Mouse (Mus musculus): ENCODE data around the gene Opcml. TPM values are rescaled to one million over a fixed set of nuclear protein-coding genes. Genes with fewer than 3 reads are reported as not detected.
A peak's percentile ranks its signal among the peaks of the same experiment; 100 is the strongest.

The Opcml gene
- total and polyA plus RNA-seq, 2 experiments from 2014 or later: 48.3 to 140 TPM

DNA sequence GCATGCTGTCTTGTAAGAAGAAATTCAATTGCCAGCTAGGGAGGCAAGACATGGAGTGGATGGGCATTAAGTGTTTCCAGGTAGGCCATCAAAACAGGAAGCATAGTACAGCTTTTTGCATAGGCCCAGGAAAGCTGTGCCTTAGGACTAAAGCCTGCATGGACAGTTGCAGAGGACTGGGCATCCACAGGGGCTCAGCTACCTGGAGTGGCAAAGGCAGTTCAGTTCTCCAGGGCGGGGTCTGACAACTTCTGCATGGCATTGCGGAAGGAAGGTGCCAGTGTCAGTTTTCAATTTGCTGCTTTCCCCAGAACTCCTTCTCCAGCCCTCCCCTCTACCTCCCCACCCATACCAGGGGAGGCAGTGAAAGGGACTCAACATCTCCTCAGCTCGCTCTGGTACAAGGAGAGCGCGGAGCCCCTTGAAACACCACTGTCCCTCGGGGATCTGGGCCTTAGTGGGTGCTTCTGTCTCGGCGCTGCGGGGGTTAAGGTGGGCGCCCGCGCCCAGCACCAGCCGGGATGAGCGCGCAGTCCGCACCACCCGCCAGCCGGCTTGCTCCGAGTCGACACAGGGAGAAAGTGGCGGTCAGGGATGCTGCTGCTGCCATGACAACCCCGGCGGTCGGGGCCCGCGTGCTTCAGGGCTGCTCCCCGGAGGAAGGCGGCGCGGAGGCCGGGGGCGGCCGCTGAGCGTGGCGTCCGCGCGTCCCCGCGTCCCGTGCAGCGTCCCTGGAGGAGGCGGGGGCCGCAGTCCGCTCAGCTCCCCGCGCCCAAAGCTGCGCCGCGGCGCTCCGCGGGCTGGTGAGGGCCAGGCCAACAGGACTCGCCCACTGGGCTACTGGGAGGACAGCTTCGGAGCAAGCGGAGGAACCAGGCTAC lies 612.4 kb downstream of the Opcml start:
- Histone ChIP-seq H3K9ac (peak overlapping the region; percentile 55), H3K4me1 (ENCODE audit: insufficient read depth) (no peaks in the 10 kb centered on the region), H3K4me2 (ENCODE audit: low read depth) (peak overlapping the region; percentile 96), H3K9me3 (ENCODE audit: low read length) (no peaks in the 10 kb centered on the region), H3K4me3 (ENCODE audit: low read depth, low read length) (peak overlapping the region; percentile 49), H3K27ac (ENCODE audit: low read depth, low read length) (peak overlapping the region; percentile 31; the same call in 1 of the 2 replicates), H3K27me3 (ENCODE audit: insufficient read depth, low read length) (no peaks in the 10 kb centered on the region), H3K36me3 (ENCODE audit: insufficient read depth) (no peaks in the 10 kb centered on the region)
- 2% methylated on average over 55 of the region's 56 CpGs for WGBS
- ATAC-seq: peak; percentile 88
- peak; percentile 51 for DNase-seq
- TF ChIP-seq CTCF (IDR thresholded peaks at IDR 0.05; ENCODE audit: low read depth): no peak

DNA sequence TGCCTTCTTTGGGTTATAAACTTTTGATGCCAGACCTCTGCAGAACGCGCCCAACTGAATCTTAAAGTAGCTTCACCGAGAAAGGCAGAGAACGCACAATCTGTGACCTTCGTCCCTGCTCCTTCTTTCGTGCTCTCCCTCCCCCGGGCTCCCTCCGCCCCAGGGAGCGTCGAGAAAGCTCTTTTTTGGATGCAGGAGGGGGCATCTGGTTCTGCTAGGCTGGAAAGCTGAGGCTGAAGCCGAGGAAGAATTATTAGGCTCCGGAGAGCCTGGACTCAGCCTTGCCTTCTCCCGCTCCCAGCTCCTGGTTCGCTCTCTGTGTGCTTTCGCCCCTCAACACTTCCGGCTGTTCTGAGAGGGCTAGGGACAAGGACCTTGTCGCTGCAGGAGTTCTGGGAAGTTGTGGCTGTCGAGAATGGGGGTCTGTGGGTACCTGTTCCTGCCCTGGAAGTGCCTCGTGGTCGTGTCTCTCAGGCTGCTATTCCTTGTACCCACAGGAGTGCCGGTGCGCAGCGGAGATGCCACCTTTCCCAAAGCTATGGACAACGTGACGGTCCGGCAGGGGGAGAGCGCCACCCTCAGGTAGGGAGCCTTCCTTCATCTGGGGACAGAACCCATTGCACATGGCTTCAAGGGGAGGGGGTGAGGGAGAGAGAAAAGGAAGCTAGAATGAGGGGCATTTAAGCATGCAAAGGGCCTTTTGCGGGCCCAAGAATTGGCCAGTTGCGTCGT lies 613.4 kb downstream of the Opcml start:
- no peaks in the 10 kb centered on the region for H3K36me3 ChIP-seq (ENCODE audit: insufficient read depth)
- WGBS: 1% methylated on average over 30 of the region's 30 CpGs
- no peak overlapping the region for H3K27ac ChIP-seq (ENCODE audit: low read depth, low read length)
- DNase-seq (peak; percentile 75), ATAC-seq (peak; percentile 61)
- H3K4me2 ChIP-seq (ENCODE audit: low read depth): peak overlapping the region; percentile 96
- no peaks in the 10 kb centered on the region for H3K9me3 ChIP-seq (ENCODE audit: low read length)
- TF ChIP-seq CTCF (IDR thresholded peaks at IDR 0.05; ENCODE audit: low read depth): peak; percentile 77
- peak overlapping the region; percentile 49 for H3K4me3 ChIP-seq (ENCODE audit: low read depth, low read length)
- H3K4me1 ChIP-seq (ENCODE audit: insufficient read depth): no peaks in the 10 kb centered on the region
- H3K9ac ChIP-seq: peak overlapping the region; percentile 55; the same call in 1 of the 2 replicates
- H3K27me3 ChIP-seq (ENCODE audit: insufficient read depth, low read length): no peaks in the 10 kb centered on the region

DNA sequence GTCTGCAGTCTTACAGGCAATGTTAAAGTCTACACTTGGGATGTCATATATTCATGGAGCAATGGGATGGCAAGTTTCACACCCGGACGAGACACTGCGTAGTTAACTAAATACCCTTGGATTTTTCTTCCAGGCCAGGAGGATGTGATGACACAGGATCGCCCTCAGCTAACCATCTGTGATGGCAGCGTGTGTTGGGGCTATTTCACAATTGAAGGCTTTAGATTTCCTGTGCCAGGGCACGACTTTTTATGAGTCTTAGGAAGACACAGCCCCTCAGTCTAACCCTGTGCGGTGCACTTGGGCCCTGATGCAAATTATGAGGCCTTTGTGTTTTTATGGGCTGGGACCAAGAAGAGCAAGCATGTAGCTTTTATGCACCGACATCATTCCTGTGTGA lies 614.0 kb downstream of the Opcml start:
- DNase-seq: peak; percentile 7
- H3K4me2 ChIP-seq (ENCODE audit: low read depth): peak overlapping the region; percentile 96
- H3K4me3 ChIP-seq (ENCODE audit: low read depth, low read length): peak overlapping the region; percentile 49
- 0 out of 2 replicates have a peak overlapping the region, but pooled peaks have one; percentile 6 for H3K9ac ChIP-seq
- no peaks in the 10 kb centered on the region for H3K9me3 ChIP-seq (ENCODE audit: low read length)
- H3K27ac ChIP-seq (ENCODE audit: low read depth, low read length): no peak overlapping the region
- TF ChIP-seq CTCF (IDR thresholded peaks at IDR 0.05; ENCODE audit: low read depth): no peak
- H3K4me1 ChIP-seq (ENCODE audit: insufficient read depth): no peaks in the 10 kb centered on the region
- ATAC-seq: no peak
- 49% methylated on average over 8 of the region's 8 CpGs for WGBS
- H3K36me3 ChIP-seq (ENCODE audit: insufficient read depth): no peaks in the 10 kb centered on the region
- no peaks in the 10 kb centered on the region for H3K27me3 ChIP-seq (ENCODE audit: insufficient read depth, low read length)

DNA sequence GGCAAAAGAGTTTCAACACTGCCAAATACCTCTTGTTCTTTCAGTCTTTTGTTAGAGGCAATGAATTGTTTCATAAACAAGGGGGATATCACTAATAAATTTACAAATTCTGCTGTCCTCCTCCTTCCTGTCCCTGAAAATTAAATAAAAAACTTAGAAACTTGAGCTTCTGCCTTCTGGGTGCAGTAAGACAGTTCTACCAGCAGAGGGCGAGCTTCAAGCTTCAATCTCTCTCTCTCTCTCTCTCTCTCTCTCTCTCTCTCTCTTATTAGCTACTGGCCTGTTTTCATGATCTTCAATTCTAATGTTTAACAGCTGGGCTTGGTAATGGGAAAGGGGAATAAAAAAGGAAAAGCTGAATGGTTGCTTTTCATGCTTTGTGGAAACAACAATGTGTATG lies 615.2 kb downstream of the Opcml start:
- no peak for ATAC-seq
- DNase-seq: peak; percentile 75
- H3K36me3 ChIP-seq (ENCODE audit: insufficient read depth): no peaks in the 10 kb centered on the region
- H3K27me3 ChIP-seq (ENCODE audit: insufficient read depth, low read length): no peaks in the 10 kb centered on the region
- peak overlapping the region; percentile 96 for H3K4me2 ChIP-seq (ENCODE audit: low read depth)
- 0% methylated on average over 1 of the region's 1 CpGs for WGBS
- 0 out of 2 replicates have a peak overlapping the region, but pooled peaks have one; percentile 11 for H3K4me3 ChIP-seq (ENCODE audit: low read depth, low read length)
- no peaks in the 10 kb centered on the region for H3K4me1 ChIP-seq (ENCODE audit: insufficient read depth)
- H3K27ac ChIP-seq (ENCODE audit: low read depth, low read length): no peak overlapping the region
- TF ChIP-seq CTCF (IDR thresholded peaks at IDR 0.05; ENCODE audit: low read depth): peak; percentile 87
- H3K9me3 ChIP-seq (ENCODE audit: low read length): no peaks in the 10 kb centered on the region
- H3K9ac ChIP-seq: no peak overlapping the region

DNA sequence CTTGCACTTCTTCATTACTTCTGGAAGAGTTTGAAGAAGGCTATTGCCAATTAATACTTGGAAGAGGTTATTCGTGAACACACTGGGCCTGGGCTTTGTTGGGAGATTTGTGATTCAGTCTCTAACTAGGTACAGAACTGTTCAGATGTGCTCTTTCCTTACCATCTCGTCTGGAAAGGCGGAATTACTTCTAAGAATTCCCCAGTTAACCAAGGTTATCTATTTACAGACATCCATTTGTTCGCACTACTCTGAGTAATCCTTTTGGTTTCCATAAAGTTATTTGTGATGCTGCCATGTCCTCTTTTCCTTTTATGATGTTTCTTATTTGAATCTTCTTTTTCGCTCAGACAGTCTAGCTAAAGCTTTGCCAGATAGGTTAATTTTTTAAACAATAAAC lies 630.2 kb downstream of the Opcml start:
- ATAC-seq: no peak
- TF ChIP-seq CTCF (IDR thresholded peaks at IDR 0.05; ENCODE audit: low read depth): no peak
- H3K27ac ChIP-seq (ENCODE audit: low read depth, low read length): no peak overlapping the region

DNA sequence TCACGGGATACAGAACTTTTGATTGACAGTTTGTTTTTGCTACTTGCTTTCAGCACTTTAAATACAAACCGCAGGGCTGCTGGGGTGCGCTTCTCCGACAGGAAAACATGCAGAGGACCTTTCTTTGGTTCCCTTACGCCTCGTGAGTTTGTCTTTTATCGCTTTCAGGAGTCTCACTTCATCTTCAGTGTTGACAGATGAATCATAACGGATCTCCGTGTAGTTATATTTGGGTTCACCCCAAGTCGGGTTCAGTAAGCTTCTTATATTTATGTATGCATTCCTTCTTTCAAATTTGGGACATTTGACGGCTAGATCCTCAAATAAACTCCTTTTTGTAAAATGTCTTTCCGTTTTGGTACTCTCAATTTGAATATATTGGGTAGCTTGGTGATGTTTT lies 632.8 kb downstream of the Opcml start:
- Histone ChIP-seq H3K36me3 (ENCODE audit: insufficient read depth) (no peaks in the 10 kb centered on the region), H3K4me1 (ENCODE audit: insufficient read depth) (no peaks in the 10 kb centered on the region), H3K9ac (no peak overlapping the region), H3K9me3 (ENCODE audit: low read length) (no peaks in the 10 kb centered on the region), H3K27me3 (ENCODE audit: insufficient read depth, low read length) (no peaks in the 10 kb centered on the region), H3K4me2 (ENCODE audit: low read depth) (no peak overlapping the region), H3K4me3 (ENCODE audit: low read depth, low read length) (no peak overlapping the region), H3K27ac (ENCODE audit: low read depth, low read length) (no peak overlapping the region)
- ATAC-seq (no peak), DNase-seq (no peak)
- 28% methylated on average over 12 of the region's 12 CpGs for WGBS
- no peak for TF ChIP-seq CTCF (IDR thresholded peaks at IDR 0.05; ENCODE audit: low read depth)

More for the DNA sequence above, 630.2 kb downstream of the Opcml start:
- Histone ChIP-seq H3K4me3 (ENCODE audit: low read depth, low read length) (no peak overlapping the region), H3K36me3 (ENCODE audit: insufficient read depth) (no peaks in the 10 kb centered on the region), H3K9ac (no peak overlapping the region), H3K4me1 (ENCODE audit: insufficient read depth) (no peaks in the 10 kb centered on the region), H3K4me2 (ENCODE audit: low read depth) (no peak overlapping the region), H3K27me3 (ENCODE audit: insufficient read depth, low read length) (no peaks in the 10 kb centered on the region), H3K9me3 (ENCODE audit: low read length) (no peaks in the 10 kb centered on the region)
- WGBS: 85% methylated on average over 5 of the region's 5 CpGs
- no peak for DNase-seq

DNA sequence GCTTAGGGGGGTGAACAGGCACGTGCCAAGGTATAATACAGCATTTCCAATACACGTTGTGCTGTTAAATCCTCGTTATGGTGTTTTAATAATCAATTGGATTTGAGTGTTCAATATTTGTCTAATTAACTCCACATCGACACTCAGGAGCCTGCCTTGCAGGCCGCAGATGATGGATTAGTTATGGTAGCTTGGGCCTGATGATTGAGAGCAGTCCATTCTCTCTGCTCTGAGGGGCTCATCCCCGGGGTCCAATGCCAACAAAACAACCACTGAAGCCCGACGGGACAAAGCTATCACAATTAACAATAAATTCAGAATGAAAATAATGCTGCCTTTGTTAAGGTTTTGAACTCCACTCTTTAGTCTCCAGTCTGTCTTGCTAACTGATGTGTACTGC lies 641.6 kb downstream of the Opcml start:
- DNase-seq: no peak
- H3K4me3 ChIP-seq (ENCODE audit: low read depth, low read length): no peak overlapping the region
- no peaks in the 10 kb centered on the region for H3K9me3 ChIP-seq (ENCODE audit: low read length)
- no peaks in the 10 kb centered on the region for H3K36me3 ChIP-seq (ENCODE audit: insufficient read depth)
- H3K27me3 ChIP-seq (ENCODE audit: insufficient read depth, low read length): no peaks in the 10 kb centered on the region; the same call in 1 of the 2 replicates
- no peaks in the 10 kb centered on the region for H3K4me1 ChIP-seq (ENCODE audit: insufficient read depth)
- WGBS: 20% methylated on average over 8 of the region's 8 CpGs
- H3K4me2 ChIP-seq (ENCODE audit: low read depth): no peak overlapping the region
- TF ChIP-seq CTCF (IDR thresholded peaks at IDR 0.05; ENCODE audit: low read depth): no peak
- no peak overlapping the region for H3K27ac ChIP-seq (ENCODE audit: low read depth, low read length)
- no peak for ATAC-seq
- no peak overlapping the region for H3K9ac ChIP-seq

All from forebrain, postnatal 0 days (tissue).